Mouse (Mus musculus): ENCODE data around the gene Susd1.

- TF ChIP-seq EP300 (IDR thresholded peaks at IDR 0.05; ENCODE audit: insufficient read depth, low read depth, low read length) (no peak), CTCF (IDR thresholded peaks at IDR 0.05) (no peak)
Observed at GRCm38 (mm10) chr4:59282699-59283487, 155.5 kb downstream of the Susd1 start.
